Mouse (Mus musculus) ES-E14 (cell line): ENCODE results near the gene Rnf103.

ENCODE experiments used
- CHD2 ChIP-seq: IDR thresholded peaks from 2 replicates; pipeline ENCODE4 v1.6.1; 2014; ENCODE audit warnings: mild to moderate bottlenecking, low read depth, low read length, inconsistent platforms
- HCFC1 ChIP-seq: IDR thresholded peaks from 2 replicates; pipeline ENCODE4 v1.6.1; 2012; ENCODE audit warnings: low read length, inconsistent platforms, borderline replicate concordance; ENCODE audit not compliant: insufficient read depth
- ZNF384 ChIP-seq: IDR thresholded peaks from 2 replicates; pipeline ENCODE4 v1.6.1; 2012; ENCODE audit warnings: low read depth, low read length, inconsistent platforms

- TF ChIP-seq HCFC1 (no peak), ZNF384 (no peak), CHD2 (no peak)
Observed at GRCm38 (mm10) chr6:71471830-71472520, 21.7 kb upstream of the Rnf103 start.
